Mouse (Mus musculus): ENCODE results near the gene Tfap4.

- TF ChIP-seq CTCF (IDR thresholded peaks at IDR 0.05; ENCODE audit: low read depth), result no peak
- no peak for TF ChIP-seq EP300 (IDR thresholded peaks at IDR 0.05; ENCODE audit: low read depth)
Observed at GRCm38 (mm10) chr16:4497762-4498607, 61.7 kb downstream of the Tfap4 start.
